Mouse (Mus musculus) testis, postnatal 10 days (tissue): Measurements from ENCODE around the gene Alx3.
A peak's percentile ranks its signal among the peaks of the same experiment; 100 is the strongest.

ENCODE experiments used
- DNase-seq: peaks from one replicate; pipeline ENCODE4 v3.0.0; 2021; ENCODE audit warnings: low spot score

Alx3 gene

DNA sequence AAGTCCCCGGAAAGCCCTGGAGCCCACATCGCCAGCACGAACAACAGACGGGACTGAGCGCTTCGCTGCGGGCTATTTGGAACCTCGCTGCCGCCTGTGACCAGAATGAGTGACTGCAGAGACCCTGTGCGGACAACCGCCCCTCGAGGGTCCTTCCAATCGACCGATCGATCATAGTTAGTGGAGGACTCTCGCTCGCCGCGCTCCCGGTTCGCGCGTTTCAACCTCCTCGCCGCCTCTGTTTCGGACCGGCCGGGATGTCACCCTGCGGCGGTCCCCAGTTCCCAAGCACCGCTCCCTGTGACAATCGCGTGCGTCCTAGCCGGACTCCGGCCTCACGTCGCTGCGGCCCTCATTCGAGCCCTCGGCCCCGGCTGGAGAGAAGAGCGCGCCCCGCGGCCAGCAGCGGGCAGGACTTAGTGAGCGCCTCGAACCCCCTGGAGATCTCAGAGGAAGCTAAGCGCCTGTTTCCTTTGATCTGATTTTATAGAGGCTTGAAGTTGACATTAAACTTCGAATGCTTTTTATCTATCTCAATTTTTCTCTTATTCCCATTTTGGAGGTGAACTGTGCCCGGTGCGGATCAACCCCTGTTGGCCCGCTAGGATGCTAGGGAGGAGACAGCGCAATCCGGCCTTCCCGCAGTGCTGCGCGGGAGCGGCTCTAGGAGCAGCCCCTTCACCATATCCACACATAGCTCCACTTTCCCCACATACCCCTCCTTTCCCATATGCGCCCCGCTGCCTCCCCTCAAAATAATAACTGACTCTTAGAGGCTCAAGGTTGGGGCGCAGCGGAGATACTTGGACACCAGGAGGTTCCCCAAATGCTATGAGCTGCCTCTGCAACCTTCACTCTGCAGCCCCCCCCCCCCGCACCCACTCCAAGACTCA lies 11.7 kb upstream of the Alx3 start:
- DNase-seq: no peak

DNA sequence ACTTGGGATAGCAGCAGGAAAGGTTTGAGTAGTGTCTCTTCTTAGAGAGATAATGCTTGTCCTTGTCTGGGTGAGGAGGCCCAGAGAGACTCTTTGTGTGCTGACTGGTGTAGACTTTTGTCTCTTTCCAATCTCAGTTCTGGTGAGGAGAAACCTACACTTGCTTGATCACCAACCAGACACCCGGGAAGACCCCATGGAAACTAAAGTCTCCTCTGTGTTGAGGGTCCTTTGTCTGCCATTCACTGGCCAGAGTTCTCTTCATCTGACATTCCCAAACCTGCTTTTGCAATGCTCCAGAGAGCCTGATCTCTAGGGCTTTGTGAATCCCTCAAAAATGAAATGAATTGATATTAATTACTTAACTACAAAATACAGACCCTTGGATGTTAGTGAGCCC lies 10.9 kb upstream of the Alx3 start:
- no peak for DNase-seq

DNA sequence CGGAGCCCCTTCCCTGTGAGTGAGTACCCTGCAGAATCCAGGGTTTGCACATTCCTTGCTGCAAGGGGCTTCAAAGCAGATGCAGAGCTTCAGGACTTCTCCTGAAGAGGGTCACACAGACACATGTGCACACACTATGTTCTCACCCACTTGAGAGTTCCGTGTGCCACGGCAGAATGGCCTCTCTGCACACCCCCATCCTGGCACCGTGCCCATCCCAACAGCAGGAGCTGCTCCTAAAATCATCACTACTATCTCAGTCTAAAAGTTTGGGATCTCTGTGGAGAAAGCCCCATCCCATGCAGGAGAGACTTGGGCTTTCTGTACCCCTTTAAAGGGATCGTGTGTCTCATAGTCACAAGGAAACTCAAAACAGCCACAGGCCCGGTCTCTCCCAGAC lies 8.3 kb upstream of the Alx3 start:
- DNase-seq: peak; percentile 66

DNA sequence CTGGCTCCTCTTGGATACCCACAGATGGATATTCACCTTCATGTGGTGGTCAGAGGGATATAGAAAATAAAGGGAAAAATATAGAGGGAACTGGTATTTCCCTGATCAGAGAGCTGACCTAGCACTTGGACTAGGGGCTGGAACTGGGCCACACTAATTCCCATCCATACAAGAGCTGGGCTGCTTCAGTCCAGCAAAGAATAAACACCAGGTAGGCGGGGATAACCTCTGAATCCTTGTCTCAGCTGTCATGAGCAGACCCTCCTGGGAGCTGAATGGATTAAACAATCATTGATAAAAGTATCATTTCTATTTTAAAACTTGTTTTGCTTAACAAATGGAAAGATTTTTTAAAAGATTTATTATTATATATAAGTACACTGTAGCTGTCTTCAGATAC lies 3.2 kb upstream of the Alx3 start:
- no peak for DNase-seq

DNA sequence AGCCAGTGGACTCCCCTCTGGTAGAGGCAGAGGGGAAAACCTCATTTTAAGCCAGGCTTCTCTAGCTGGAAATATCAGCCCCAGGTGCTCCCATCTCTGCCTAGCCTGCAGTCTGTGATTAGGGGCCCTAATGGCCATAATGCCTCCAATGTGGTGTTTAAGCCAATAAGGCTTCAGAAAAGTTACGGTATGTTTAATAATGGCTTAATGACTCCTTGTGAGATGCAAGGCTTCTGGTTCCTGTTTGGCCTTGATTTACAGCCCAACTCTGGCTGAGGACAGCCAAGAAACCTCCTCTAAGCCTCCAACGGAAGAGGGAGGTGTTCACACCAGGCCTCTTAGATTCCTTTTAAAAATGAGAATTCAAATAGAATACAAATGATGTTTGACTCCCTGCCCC lies 1.2 kb upstream of the Alx3 start:
- no peak for DNase-seq

DNA sequence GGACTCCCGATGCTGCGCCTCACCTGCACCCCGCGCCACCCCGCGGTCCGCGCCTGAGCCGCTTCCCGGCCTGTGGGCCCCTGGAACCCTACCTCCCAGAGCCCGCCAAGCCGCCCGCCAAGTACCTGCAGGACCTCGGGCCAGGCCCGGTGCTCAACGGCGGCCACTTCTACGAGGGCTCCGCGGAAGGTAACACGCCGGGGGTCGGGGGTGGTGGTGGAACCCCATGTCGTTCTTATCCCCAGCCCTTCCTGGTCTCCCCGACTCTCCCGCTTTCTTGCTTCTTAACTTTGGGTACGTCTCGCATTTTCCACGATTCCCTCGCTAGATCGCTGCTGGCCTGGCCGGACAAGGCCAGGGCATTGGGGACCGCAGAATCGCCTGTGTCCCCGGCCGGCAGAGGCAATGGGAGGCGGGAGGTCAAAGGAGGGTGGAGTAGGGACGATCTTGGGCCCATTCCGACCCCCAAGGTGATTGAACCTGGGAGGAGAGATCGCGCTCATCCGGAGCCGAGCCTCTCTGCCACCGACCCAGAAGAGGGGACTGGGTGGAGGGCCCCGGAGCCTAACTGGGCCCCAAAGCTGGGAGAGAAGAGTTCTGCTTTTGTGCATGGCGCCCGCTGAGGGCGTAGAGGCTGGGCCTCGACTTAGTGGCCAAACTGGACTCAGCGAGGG lies 570 bp downstream of the Alx3 start:
- DNase-seq: no peak

DNA sequence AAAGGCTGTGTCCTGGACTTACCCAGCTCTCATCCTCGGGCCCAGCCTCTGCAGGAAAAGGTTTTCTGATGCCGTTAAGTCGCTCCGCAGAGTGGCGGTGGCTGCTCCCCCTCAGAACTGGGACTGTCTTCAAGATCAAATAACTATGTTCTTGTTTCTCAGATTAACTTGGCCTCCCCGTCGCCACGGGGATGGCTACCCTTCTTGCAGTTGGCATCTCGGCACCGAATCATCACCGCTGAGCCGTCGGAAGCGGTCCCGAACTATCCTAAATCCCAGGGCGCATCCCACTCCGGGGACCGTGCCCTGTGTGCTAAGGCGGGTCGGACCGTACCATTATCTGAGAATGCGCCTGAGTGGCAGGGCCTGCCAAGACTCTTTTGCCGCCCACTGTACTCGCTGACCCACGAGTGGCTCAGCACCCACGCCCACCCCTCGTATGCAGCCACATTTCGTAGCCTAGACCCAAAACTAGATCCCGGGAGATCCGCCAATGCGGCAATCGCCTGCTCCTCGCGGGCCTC lies 1.2 kb downstream of the Alx3 start:
- no peak for DNase-seq

DNA sequence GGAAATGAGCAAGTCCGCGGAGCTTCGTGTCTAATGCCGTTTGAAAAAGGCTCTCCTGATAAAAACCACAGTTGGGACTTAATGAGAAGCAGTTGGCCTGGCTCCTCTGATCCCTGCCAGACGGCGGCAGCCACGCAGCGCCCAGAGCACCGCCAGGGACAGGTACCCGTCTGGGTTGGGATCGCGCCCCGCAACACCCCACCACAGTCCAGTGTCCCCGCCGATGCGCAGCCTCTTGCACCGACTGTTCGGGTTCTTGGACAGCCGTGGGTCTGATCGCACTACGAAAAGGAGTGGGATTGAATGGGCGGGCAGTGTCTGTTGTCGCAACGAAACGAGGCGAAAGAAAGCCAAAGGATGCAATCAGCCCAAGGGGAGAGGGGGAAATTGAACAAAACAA lies 1.7 kb downstream of the Alx3 start:
- DNase-seq: no peak

DNA sequence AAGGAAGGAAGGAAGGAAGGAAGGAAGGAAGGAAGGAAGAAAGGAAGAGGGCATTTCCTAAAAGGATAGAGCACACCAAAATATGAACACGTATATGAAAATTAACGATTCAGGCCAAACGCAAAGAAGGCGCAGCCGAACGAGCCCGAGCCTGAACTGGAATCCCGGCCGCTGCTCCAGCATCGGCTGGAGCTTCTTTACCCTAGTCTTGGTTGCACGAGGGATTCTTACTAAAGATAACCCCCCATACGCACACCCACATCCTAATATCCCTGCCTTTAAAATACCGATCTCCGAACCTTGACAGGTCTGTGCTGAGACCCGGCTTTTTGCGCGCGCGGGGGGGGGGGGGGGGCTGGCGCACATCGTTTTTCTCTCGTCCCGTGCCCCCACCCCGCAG lies 2.3 kb downstream of the Alx3 start:
- no peak for DNase-seq

DNA sequence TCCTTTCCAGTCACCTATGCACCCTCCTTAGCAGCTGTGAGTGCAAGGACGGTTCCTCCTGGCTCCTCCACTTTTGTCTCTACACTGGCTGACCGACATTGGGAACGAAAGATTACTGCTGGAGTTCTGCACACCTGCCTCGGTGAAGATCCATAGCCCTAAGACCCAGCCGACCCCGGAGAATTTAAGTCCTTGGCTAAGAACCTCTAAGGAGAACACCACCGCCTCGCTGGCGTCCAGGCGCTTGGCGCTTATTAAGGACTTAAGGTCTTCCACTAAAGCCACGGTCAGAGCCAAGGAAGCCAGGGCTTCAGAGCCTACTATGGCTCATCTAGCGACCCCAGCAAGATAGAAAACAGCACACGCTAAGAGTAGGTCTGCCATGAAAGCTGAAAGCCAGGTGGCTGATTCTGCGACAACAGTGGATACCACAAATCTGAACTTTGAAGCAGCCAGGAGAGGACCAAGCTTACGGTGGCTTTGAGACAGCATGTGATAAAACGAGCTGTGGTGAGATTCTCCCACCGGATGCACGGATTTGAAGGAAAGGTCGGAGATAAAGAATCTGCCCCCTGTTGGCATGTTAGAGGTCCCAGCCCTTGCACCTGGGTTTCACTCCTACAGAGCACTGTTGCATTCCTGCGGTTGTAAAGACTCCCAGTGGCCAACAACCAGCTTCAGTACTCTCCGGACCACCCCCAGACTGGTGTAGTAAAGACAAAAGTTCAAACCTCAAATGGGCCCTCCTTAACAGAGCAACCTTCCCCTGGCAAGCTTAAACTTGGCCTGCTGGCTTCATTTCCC lies 3.0 kb downstream of the Alx3 start:
- no peak for DNase-seq

DNA sequence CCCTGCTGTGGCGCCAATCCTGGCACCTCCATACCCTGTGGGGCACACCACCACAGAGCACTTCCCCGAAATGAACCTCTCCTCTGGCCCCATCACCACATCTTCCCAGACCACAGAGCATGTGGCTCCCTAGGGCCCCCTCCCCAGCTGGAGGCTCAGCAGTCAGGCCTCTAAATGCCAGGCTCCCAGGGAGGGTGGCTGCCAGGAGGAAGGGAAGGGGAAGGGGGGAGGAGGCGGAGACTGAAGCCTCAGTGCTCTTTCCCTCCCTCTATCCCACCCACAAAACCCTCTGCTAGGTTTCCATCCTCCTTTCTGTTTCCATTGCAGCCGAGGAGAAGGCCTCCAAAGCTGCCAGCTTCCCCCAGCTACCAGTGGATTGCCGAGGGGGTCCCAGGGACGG lies 5.3 kb downstream of the Alx3 start:
- no peak for DNase-seq

DNA sequence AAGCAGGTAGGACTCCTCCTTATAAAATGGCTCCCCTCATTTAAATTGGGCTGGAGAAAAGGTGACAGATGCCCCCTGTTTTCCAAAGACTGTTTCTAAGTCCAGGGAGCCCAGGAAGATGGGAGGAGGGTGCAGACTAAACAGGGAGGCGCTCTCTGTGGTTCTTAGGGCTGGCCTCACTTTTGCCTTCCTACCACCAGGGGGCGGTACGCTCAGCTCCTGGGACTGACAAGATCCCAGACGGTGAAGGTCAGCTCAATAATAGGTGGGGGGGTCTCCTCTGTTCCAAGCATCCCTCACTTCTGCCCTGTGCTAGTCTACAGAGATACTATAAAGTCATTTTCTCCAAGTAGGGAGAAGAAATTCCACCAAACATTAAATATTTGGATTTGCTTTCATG lies 10.5 kb downstream of the Alx3 start:
- DNase-seq: peak; percentile 84

DNA sequence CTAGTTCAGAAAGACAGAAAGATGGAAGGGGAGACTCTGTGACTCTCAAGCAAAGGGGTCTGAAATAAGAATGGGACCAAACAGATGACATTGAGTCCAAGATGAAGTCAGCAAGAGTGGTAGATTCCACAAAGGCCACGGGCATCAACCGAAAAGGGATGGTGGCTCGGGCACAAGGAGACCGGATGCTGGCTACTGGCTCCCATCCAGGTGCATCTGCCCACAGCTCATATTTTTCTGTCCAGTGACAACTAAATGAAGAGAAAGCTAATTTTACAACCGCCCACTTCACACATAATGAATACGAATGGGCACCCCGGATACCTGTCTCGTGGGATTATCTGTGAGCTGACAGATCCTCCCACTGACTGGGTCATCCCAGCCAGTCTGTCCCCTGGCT lies 12.4 kb downstream of the Alx3 start:
- no peak for DNase-seq

DNA sequence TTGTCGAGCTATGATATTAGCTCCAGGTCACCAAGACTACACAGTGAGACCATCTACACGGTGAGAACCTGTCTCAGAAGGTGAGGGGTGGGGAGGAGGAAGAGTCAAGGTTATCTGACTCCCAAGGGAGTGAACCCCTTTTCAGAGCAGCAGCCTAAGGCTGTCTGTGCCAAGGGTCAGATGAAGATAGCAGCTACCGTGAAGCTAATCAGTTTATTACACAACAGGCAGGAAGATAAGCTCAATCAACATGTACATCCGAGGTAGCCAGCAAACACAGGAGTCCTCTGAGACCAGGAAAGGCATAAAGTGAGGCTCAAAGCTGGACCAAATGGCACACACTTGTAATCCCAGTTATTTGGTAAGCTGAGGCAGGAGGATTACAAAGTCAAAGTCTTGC lies 14.0 kb downstream of the Alx3 start:
- DNase-seq: no peak

DNA sequence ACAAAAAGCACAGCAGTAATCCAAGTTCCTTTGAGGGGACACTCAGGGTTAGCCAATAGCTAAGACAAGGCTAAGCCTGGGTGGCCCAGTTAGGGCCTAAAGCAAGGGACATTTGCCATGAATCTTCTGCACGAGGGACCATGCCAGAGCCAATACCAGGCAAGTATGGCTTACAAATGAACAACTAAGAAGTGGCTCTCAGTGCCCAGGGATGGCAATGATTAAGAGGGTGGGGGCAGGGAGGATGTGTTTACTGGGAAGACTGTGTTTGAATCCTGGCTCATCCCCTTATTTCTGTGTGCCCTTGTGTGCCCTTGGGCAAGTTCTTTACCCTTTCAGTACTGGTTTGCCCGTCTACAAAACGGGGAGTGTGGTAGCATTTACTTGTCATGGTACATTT lies 14.5 kb downstream of the Alx3 start:
- no peak for DNase-seq

DNA sequence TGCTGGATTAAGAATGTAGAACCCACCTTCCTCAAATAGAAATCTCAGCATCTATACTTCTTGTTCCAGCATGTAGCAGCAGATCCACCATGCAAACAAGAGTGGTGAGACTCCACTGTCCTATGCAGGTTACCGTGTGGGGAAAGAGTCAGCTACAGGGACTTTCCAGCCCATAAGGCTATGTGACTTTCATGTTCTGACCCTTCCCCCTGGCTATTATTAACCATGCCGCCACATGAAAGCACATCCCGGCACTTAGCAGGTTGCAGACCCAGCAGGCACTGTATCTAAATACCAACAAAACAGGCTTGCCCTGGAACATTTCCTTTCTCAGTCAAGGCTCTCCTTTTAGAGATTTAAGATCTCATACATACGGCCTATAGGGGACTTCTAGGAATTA lies 16.6 kb downstream of the Alx3 start:
- DNase-seq: no peak

DNA sequence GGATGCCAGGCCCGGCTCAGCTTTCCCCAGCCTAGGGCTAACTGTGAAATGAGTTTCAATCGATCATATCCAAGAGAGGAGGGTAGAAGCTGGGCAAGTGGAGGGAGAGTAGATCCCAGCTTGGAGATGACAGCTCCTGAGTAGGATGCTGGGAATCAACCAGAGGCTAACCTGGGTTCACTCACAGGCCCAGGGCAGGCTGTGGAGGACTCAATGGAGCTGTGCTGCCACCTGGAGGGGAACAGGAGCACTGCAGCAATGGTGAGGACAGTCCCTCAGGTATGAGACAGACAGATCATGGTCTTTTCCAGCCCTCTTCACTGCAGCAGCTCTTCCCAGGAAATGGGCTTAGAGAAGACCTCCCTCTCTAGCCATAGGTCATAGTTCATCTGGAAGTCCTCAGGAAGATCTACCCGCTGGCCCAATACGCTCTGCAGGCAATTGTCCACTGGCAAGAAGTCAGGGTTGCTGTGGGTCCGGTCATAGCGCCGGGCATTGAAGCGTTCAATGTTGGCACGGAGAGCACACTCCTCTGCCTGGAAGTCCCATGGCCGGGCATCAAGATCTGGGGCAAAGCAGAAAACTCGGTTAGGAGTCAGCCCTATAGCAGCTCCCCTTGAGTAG lies 18.2 kb downstream of the Alx3 start:
- peak; percentile 81 for DNase-seq

DNA sequence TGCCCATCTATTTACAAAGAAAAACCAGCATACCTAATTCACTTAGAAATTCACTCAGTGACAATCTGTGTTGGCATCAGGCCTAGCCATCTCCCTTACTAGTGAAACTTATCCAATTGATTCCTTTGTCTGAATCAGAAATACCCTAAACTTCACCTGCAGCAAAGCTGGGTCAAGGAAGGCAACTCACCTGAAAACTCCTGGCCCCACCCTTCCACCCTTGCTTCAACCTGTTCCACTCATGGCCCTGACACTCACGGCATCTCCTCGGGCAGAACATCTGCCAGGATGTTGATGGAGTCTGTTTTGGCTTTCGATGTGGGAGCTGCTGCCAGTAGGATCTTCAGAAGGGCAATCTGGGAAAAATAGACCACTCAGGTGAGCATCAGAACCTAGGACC lies 23.0 kb downstream of the Alx3 start:
- peak; percentile 30 for DNase-seq

DNA sequence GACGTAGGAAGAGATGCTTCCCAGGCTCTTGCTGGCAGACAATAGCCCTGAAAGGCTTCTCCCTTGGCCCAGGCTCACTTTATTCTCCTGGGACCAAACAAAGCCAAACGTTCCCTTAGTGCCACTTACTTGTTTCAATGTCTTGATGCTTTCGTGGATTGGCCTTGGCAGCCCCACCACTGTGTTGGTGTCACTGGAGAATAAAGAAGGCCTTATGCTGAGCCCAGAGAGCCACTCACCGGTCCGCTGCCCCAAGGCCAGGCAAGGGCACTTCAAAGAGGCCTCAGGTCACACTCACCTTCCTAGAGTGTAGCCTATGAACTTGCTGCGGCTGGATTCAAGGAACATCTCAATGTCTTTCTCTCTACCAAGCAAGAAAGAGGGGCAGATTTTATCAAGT lies 25.1 kb downstream of the Alx3 start:
- DNase-seq: peak; percentile 33

DNA sequence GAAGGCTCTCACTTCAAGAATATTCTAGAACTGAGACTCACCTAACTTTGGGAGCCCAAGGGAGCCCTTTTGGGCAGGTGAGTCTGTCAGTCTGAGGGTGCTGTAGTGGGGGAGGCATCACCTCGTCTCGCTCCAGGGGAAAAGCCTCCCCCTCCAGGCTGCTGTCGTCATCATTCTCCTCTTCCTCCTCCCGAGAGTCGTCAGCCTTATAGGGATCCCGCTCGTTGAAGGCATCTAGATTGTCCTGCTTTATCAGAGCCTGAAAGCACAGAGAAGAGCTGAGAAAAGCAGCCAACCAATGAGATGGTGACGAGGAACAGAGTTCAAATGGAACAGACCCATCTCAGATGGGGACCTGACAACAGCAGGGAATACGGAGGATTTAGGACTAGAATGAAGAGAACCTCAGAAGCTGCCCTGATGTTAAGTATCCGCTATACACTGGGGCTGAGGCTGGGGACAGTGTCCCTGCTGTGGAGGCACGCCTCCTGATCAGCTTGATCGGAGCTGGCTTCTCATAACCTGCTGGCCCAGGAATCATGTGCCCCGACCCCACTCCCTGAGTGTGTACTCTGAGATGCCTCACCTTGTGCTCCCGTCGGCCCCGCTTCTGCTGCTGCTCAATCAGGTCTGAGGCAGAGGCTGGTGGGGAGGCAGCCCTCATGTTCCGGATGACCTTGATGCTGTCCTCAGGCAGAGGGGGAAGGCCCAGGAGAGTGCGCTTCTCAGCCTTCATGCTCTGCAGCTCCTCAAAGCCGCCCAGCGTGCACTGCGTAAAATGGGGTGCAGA lies 26.6 kb downstream of the Alx3 start:
- DNase-seq: peak; percentile 35

DNA sequence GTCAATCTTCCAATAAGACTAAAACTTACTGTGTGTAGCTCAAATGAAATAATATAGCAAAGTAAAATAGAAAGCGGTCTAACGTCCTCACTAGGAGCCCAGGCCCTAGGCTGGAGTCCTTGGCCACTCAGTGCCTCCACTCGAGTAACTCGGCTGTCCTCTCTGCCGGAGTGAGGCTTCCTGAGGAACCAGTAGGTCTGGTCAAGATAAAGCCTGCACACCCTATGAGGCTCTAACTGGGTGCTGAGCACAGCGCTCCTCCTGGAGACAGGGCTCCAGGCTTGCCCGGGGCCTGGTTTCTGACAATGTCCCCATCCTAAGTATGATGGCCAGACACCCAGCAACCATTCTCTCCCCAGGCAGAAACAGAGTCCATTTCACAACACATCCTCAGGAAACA lies 27.7 kb downstream of the Alx3 start:
- DNase-seq: peak; percentile 33
